Mouse (Mus musculus): ENCODE data around the gene Grap2.

The Grap2 gene

DNA sequence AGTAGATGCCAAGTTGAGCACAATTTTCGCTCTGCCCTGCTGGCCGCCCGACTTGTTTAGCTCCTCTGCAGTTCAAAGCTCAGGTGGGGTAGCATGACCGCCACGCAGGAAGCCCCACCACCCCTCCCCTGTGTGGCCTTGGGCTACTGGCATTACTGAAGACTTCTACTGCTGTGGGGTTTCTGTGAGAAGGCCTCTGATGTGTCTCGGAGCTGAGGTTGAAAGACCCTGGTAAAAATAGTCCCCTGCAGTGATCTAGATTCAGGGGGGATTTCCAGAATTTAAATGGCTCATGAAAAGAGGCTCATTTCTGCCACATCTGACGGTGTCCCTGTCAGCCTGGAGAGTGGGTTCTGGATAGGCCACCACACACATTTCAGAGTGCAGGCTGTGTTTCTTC lies 30.1 kb downstream of the Grap2 start:
- peak; percentile 88 for DNase-seq (ENCODE audit: low spot score)

- no peak for DNase-seq (ENCODE audit: low spot score)
Measured at GRCm38 (mm10) chr15:80604026-80604425, 31.6 kb downstream of the Grap2 start.

DNA sequence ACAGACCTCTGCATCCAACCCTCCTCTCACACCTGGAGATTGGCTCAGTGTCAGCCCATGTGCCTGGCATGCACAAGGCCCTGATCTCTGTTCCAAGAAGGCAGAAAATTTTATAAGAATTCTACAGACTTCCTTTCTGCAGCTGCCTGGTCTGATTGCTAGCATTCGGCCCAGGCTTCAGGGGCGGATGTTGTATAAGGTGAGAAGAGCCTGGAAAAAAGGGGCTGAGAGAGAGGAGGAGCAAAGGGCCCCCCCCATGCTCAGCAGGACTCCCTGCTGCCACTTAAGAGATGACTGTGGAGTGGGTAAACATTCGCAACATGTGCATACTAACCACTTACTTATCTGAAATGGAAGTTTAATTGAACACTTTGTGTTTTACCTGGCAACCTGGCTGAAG lies 35.6 kb downstream of the Grap2 start:
- DNase-seq (ENCODE audit: low spot score): no peak

GRCm38 (mm10) chr15:80610335-80610734 lies 37.9 kb downstream of the Grap2 start:
- peak; percentile 72 for DNase-seq (ENCODE audit: low spot score)

- DNase-seq (ENCODE audit: low spot score): peak; percentile 89
Measured at GRCm38 (mm10) chr15:80611478-80611877, 39.1 kb downstream of the Grap2 start.

DNA sequence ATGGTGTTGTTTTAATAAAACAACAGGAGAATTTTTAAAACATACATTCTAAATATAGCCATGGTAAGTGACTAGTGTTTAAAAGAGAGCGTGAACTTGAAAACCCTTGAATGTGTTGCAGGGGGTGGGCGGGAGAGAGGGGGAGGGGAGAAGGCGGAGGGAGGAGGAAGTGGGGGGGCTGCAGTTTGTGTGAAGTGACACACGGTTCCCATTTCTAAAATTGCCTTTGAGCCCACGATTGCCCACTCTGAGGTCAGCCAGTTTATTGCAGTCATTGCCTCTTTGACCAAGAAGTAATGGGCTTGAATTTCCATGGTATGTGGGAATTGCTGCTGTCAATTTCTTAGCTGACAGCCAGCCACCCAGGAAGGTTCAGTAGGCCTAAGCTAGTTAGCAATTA lies 41.5 kb downstream of the Grap2 start:
- DNase-seq (ENCODE audit: low spot score): no peak

- DNase-seq (ENCODE audit: low spot score): peak; percentile 70
Measured at GRCm38 (mm10) chr15:80614500-80615289, 42.3 kb downstream of the Grap2 start.

GRCm38 (mm10) chr15:80615290-80615570 lies 42.8 kb downstream of the Grap2 start:
- DNase-seq (ENCODE audit: low spot score): no peak

DNA sequence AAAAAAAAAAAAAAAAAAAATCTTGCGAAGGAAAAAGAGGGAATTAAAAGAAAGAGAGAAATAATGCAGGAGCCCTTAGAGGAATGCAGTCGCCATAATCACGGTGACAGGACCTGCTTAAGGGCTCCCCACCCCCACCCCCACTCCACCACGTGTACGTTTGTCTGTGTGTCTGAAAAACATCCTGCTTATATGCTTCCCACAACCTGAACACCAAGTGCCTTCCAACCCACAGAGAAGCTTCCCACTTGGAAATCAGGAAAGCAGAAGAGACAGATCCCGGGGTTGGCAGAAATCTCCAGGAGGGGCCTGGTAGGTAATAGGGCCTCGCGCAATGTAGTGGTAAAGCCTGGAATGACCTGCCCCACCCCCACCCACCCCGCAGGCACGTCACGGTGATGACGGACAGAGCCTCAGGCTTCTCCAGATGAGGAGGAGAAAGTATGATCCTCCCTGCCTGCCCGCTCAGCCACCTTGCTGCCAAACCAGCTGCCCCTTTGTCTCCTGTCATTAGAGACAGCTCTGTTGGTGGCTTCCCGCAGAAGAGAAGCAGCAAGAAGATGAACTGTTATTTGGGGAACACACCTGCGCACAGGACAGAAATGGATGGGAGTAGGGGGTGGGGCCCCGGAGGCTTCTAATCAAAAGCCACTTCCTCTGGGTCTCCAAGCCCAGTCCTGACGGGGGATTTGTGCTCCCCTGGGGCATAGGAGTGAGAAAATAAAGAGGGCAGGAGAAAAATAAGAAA lies 43.4 kb downstream of the Grap2 start:
- peak; percentile 63 for DNase-seq (ENCODE audit: low spot score)

DNA sequence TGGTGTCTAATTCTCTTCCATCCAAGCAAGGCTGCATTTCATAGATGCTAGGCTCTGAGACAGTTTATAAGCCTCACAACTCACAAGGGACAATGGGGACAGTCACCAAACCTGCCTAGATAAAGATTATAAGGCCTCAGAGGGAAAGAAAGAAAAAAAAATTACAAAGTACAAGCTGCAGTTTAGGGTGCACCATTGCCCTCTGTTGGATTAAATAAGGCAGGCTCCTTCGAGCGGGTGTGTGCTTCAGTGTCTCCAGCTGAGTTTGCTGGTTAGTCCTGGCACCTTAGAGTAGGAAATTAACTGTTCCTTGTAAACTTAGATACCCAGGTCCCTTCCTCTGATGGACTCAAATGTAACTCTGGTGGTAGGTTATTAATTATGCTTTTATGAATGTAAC lies 45.4 kb downstream of the Grap2 start:
- DNase-seq (ENCODE audit: low spot score): peak; percentile 64

DNA sequence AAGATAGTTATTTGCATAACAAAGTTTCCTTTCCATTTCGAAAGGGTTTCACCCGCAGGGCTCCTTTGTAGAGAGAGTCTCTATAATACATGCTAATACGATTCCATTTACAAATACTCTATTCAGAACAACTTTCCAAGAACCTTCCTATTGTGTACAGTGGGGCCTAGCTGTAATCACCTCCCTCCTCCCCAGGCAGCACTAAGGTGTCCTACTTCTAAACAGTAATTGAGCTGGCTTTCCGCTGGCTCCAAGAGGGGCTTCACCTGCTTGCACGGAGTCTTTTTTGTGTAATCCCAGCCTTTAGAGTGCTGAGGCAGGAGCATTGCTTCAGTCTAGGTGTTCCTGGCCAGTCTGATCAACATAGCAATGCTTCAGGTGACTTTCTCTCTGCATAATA lies 46.8 kb downstream of the Grap2 start:
- DNase-seq (ENCODE audit: low spot score): no peak

DNA sequence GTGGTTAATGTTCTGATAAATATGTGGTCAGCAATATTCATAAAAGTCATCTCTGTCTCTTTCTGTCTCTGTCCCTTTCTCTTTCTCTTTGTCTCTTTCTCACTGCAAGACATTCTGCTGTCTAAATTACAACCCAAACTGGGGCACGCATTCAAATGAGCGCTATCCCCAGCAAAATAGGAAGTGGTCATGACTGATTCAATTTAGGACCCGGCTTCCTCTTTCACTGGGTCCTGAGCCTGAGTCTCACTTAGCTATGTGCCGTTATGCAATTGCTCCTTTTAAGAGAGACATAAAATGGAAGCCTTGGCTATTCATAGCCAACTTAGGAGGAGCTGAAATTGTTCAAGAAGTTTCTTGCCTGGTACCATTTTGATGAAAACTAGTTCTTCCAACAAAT lies 47.4 kb downstream of the Grap2 start:
- peak; percentile 64 for DNase-seq (ENCODE audit: low spot score)

GRCm38 (mm10) chr15:80620371-80620770 lies 48.0 kb downstream of the Grap2 start:
- DNase-seq (ENCODE audit: low spot score): no peak

DNA sequence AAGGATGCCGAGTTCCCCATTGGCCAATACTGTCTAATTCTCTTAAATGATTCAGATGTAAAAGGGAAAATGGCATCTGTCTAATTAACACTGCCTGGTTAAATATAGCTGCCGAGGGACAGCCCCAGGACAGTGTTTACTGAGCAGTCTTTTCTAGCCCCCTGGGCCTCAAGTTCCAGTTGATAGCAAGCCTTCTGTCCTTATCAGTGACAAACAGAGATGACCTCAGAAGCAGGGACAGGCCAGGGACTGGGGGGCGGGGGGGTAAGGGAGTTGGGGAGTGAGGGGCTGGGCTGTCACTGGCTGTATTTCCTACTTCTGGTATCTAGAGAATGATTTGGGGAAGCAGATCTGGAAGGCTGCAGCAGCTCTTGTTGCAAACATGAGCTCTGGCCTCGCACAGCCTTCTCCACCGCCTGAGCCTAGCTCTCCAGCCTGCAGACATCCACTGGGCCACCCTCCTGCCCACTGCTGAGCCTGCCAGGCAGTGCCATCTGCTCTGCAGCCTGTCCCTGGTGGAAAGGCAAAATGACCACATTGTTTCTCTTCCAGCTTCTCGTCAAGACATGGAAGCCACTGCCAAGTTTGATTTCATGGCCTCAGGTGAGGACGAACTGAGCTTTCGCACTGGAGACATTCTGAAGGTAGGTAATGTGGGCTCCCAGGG lies 50.9 kb downstream of the Grap2 start:
- DNase-seq (ENCODE audit: low spot score): no peak

GRCm38 (mm10) chr15:80626472-80626871 lies 54.1 kb downstream of the Grap2 start:
- peak; percentile 38 for DNase-seq (ENCODE audit: low spot score)

DNA sequence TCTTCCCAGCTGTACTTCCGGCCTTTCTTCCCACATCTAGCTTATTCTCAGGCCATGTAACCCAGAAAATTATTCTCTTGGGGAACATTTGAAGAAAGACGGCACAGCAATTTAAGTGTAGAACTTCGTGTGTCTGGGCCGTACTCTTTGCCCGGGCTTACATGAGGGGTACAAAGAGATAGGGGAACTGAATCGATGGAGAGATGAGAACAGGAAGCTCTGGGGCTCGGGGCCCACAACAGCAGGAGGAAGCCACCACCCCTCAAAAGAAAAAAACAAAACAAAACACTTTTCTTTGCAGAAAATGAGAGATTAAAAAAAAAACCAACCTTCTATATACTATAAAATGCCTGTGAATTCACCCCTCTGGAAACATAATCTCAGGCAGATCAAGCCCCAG lies 57.8 kb downstream of the Grap2 start:
- peak; percentile 52 for DNase-seq (ENCODE audit: low spot score)

GRCm38 (mm10) chr15:80630711-80631110 lies 58.3 kb downstream of the Grap2 start:
- DNase-seq (ENCODE audit: low spot score): no peak

DNA sequence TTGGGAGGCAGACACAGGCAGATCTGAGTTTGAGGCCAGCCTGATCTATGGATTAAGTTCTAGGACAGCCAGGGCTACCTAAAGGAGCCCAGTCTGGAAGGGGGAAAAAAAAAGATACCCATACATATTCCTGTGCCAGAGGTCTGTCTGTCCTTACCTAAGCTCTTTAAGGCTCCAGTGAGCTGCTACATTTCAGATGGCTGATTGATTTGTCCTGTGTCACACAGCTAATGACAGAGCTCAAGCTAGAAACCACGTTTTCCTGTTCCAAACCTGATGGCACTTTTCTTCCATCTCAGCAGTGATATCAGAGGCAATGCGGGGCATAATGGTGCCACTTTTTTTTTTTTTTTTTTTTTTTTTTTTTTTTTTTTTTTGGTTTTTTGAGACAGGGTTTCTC lies 58.9 kb downstream of the Grap2 start:
- no peak for DNase-seq (ENCODE audit: low spot score)

- no peak for DNase-seq (ENCODE audit: low spot score)
Measured at GRCm38 (mm10) chr15:80632280-80632893, 60.0 kb downstream of the Grap2 start.

- peak; percentile 59 for DNase-seq (ENCODE audit: low spot score)
Measured at GRCm38 (mm10) chr15:80634391-80635193, 62.2 kb downstream of the Grap2 start.

DNA sequence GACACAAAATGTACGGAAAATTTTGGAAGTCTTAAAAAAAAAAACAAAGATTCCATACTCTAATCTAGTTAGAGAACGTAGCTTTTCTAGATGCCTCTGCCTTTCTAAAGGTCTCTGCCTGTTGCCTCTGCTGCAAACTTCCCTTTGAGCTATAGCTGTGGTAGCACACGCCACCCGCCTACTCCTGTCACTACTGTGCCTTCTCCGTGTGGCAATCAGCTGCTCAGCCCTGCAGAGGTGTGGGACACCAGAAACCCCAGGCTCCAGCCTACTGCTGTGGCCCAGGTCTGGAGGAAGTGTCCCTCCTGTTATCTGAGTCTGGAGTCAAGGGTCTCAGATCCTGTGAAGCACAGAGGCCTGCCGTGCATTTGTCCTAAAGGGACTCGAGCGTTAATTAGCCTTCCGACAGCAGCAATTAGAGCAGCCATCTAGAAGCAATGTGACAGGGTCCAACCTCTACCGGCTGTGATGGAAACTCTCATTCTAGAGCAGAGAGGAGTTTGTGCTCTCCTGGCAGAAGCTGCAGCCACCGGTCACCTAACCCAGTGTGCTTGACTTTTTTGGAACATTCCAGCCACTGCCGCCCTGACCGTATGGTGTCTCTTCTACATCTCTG lies 64.5 kb downstream of the Grap2 start:
- no peak for DNase-seq (ENCODE audit: low spot score)

All from T-cell, adult 2 months (primary cell).